Mouse (Mus musculus): ENCODE results near the gene Pomgnt1. TPM values are rescaled to one million over a fixed set of nuclear protein-coding genes. Genes with fewer than 3 reads are reported as not detected.
A peak's percentile ranks its signal among the peaks of the same experiment; 100 is the strongest.

Pomgnt1 gene
- polyA plus RNA-seq, 1 experiment from 2014 or later: 57.0 TPM

GRCm38 (mm10) chr4:116088510-116089249 lies 35.0 kb upstream of the Pomgnt1 start:
- WGBS: 91% methylated on average over 23 of the region's 23 CpGs
- Histone ChIP-seq H3K9ac (ENCODE audit: low read length) (no peak overlapping the region), H3K9me3 (ENCODE audit: control insufficient read depth, low read length) (no peaks in the 10 kb centered on the region), H3K27me3 (ENCODE audit: control insufficient read depth, insufficient read depth, low read length) (no peaks in the 10 kb centered on the region), H3K36me3 (ENCODE audit: control insufficient read depth, insufficient read depth, low read length) (peaks cover 20% of the 10 kb centered on the region), H3K4me2 (ENCODE audit: low read depth, severe bottlenecking) (no peak overlapping the region), H3K4me3 (ENCODE audit: low read depth, low read length) (no peak overlapping the region), H3K4me1 (ENCODE audit: control insufficient read depth, insufficient read depth, low read length) (no peaks in the 10 kb centered on the region), H3K27ac (replicated peaks; ENCODE audit: low read depth, low read length) (no peak overlapping the region)
- ATAC-seq (ENCODE audit: insufficient number of reproducible peaks, low FRiP score, low TSS enrichment, low read depth) (no peak), DNase-seq (ENCODE audit: low spot score) (no peak)

GRCm38 (mm10) chr4:116096291-116096690 lies 27.3 kb upstream of the Pomgnt1 start:
- WGBS: 89% methylated on average over 10 of the region's 10 CpGs
- Histone ChIP-seq H3K36me3 (ENCODE audit: control insufficient read depth, insufficient read depth, low read length) (peaks cover 46% of the 10 kb centered on the region), H3K27me3 (ENCODE audit: control insufficient read depth, insufficient read depth, low read length) (no peaks in the 10 kb centered on the region)

GRCm38 (mm10) chr4:116097211-116097610 lies 26.4 kb upstream of the Pomgnt1 start:
- ATAC-seq (ENCODE audit: insufficient number of reproducible peaks, low FRiP score, low TSS enrichment, low read depth) (no peak), DNase-seq (ENCODE audit: low spot score) (no peak)
- Histone ChIP-seq H3K4me2 (ENCODE audit: low read depth, severe bottlenecking) (no peak overlapping the region), H3K27ac (replicated peaks; ENCODE audit: low read depth, low read length) (no peak overlapping the region), H3K4me3 (ENCODE audit: low read depth, low read length) (no peak overlapping the region), H3K9ac (ENCODE audit: low read length) (no peak overlapping the region), H3K4me1 (ENCODE audit: control insufficient read depth, insufficient read depth, low read length) (no peaks in the 10 kb centered on the region), H3K27me3 (ENCODE audit: control insufficient read depth, insufficient read depth, low read length) (no peaks in the 10 kb centered on the region), H3K36me3 (ENCODE audit: control insufficient read depth, insufficient read depth, low read length) (peaks cover 50% of the 10 kb centered on the region), H3K9me3 (ENCODE audit: control insufficient read depth, low read length) (no peaks in the 10 kb centered on the region)
- 85% methylated on average over 8 of the region's 8 CpGs for WGBS

More at GRCm38 (mm10) chr4:116096291-116096690, 27.3 kb upstream of the Pomgnt1 start:
- no peak for ATAC-seq (ENCODE audit: insufficient number of reproducible peaks, low FRiP score, low TSS enrichment, low read depth)
- Histone ChIP-seq H3K4me2 (ENCODE audit: low read depth, severe bottlenecking) (no peak overlapping the region), H3K9ac (ENCODE audit: low read length) (no peak overlapping the region), H3K27ac (replicated peaks; ENCODE audit: low read depth, low read length) (no peak overlapping the region), H3K4me1 (ENCODE audit: control insufficient read depth, insufficient read depth, low read length) (no peaks in the 10 kb centered on the region), H3K9me3 (ENCODE audit: control insufficient read depth, low read length) (no peaks in the 10 kb centered on the region), H3K4me3 (ENCODE audit: low read depth, low read length) (no peak overlapping the region)
- DNase-seq (ENCODE audit: low spot score): no peak

GRCm38 (mm10) chr4:116100959-116101358 lies 22.7 kb upstream of the Pomgnt1 start:
- Histone ChIP-seq H3K9me3 (ENCODE audit: control insufficient read depth, low read length) (no peaks in the 10 kb centered on the region), H3K36me3 (ENCODE audit: control insufficient read depth, insufficient read depth, low read length) (peaks cover 42% of the 10 kb centered on the region), H3K4me2 (ENCODE audit: low read depth, severe bottlenecking) (no peak overlapping the region), H3K27ac (replicated peaks; ENCODE audit: low read depth, low read length) (no peak overlapping the region), H3K9ac (ENCODE audit: low read length) (no peak overlapping the region), H3K27me3 (ENCODE audit: control insufficient read depth, insufficient read depth, low read length) (no peaks in the 10 kb centered on the region), H3K4me1 (ENCODE audit: control insufficient read depth, insufficient read depth, low read length) (no peaks in the 10 kb centered on the region), H3K4me3 (ENCODE audit: low read depth, low read length) (no peak overlapping the region)
- no peak for ATAC-seq (ENCODE audit: insufficient number of reproducible peaks, low FRiP score, low TSS enrichment, low read depth)
- WGBS: 86% methylated on average over 7 of the region's 7 CpGs
- no peak for DNase-seq (ENCODE audit: low spot score)

GRCm38 (mm10) chr4:116105278-116105677 lies 18.4 kb upstream of the Pomgnt1 start:
- 97% methylated on average over 5 of the region's 5 CpGs for WGBS
- H3K27me3 ChIP-seq (ENCODE audit: control insufficient read depth, insufficient read depth, low read length): no peaks in the 10 kb centered on the region
- H3K4me3 ChIP-seq (ENCODE audit: low read depth, low read length): no peak overlapping the region
- H3K9me3 ChIP-seq (ENCODE audit: control insufficient read depth, low read length): no peaks in the 10 kb centered on the region
- H3K4me2 ChIP-seq (ENCODE audit: low read depth, severe bottlenecking): no peak overlapping the region
- H3K36me3 ChIP-seq (ENCODE audit: control insufficient read depth, insufficient read depth, low read length): peaks cover 15% of the 10 kb centered on the region; the same call in 1 of the 2 replicates
- no peak overlapping the region for H3K27ac ChIP-seq (replicated peaks; ENCODE audit: low read depth, low read length)
- no peak overlapping the region for H3K9ac ChIP-seq (ENCODE audit: low read length)
- DNase-seq (ENCODE audit: low spot score) (no peak), ATAC-seq (ENCODE audit: insufficient number of reproducible peaks, low FRiP score, low TSS enrichment, low read depth) (no peak)
- H3K4me1 ChIP-seq (ENCODE audit: control insufficient read depth, insufficient read depth, low read length): no peaks in the 10 kb centered on the region

GRCm38 (mm10) chr4:116110695-116111094 lies 12.9 kb upstream of the Pomgnt1 start:
- ATAC-seq (ENCODE audit: insufficient number of reproducible peaks, low FRiP score, low TSS enrichment, low read depth): no peak
- WGBS: 92% methylated on average over 6 of the region's 6 CpGs
- H3K4me1 ChIP-seq (ENCODE audit: control insufficient read depth, insufficient read depth, low read length): no peaks in the 10 kb centered on the region
- no peaks in the 10 kb centered on the region for H3K9me3 ChIP-seq (ENCODE audit: control insufficient read depth, low read length)
- H3K4me3 ChIP-seq (ENCODE audit: low read depth, low read length): no peak overlapping the region
- H3K27me3 ChIP-seq (ENCODE audit: control insufficient read depth, insufficient read depth, low read length): no peaks in the 10 kb centered on the region
- peaks cover 3% of the 10 kb centered on the region for H3K36me3 ChIP-seq (ENCODE audit: control insufficient read depth, insufficient read depth, low read length)
- no peak overlapping the region for H3K4me2 ChIP-seq (ENCODE audit: low read depth, severe bottlenecking)
- no peak overlapping the region for H3K9ac ChIP-seq (ENCODE audit: low read length)
- no peak overlapping the region for H3K27ac ChIP-seq (replicated peaks; ENCODE audit: low read depth, low read length)
- DNase-seq (ENCODE audit: low spot score): no peak

- Histone ChIP-seq H3K4me3 (ENCODE audit: low read depth, low read length) (no peak overlapping the region), H3K36me3 (ENCODE audit: control insufficient read depth, insufficient read depth, low read length) (peaks cover 3% of the 10 kb centered on the region), H3K9me3 (ENCODE audit: control insufficient read depth, low read length) (no peaks in the 10 kb centered on the region), H3K27ac (replicated peaks; ENCODE audit: low read depth, low read length) (no peak overlapping the region), H3K4me1 (ENCODE audit: control insufficient read depth, insufficient read depth, low read length) (no peaks in the 10 kb centered on the region), H3K27me3 (ENCODE audit: control insufficient read depth, insufficient read depth, low read length) (no peaks in the 10 kb centered on the region), H3K4me2 (ENCODE audit: low read depth, severe bottlenecking) (no peak overlapping the region), H3K9ac (ENCODE audit: low read length) (no peak overlapping the region)
- DNase-seq (ENCODE audit: low spot score): no peak
- WGBS: 90% methylated on average over 2 of the region's 2 CpGs
- ATAC-seq (ENCODE audit: insufficient number of reproducible peaks, low FRiP score, low TSS enrichment, low read depth): no peak
Observed at GRCm38 (mm10) chr4:116111486-116111885, 12.2 kb upstream of the Pomgnt1 start.

- ATAC-seq (ENCODE audit: insufficient number of reproducible peaks, low FRiP score, low TSS enrichment, low read depth): no peak
- peaks cover 3% of the 10 kb centered on the region; the same call in 1 of the 2 replicates for H3K36me3 ChIP-seq (ENCODE audit: control insufficient read depth, insufficient read depth, low read length)
- H3K9me3 ChIP-seq (ENCODE audit: control insufficient read depth, low read length): no peaks in the 10 kb centered on the region
- no peak overlapping the region for H3K27ac ChIP-seq (replicated peaks; ENCODE audit: low read depth, low read length)
- DNase-seq (ENCODE audit: low spot score): no peak
- H3K4me1 ChIP-seq (ENCODE audit: control insufficient read depth, insufficient read depth, low read length): peaks cover 8% of the 10 kb centered on the region; the same call in 1 of the 2 replicates
- peak overlapping the region; percentile 34 for H3K9ac ChIP-seq (ENCODE audit: low read length)
- WGBS: 0% methylated on average over 1 of the region's 1 CpGs
- peak overlapping the region; percentile 62 for H3K4me2 ChIP-seq (ENCODE audit: low read depth, severe bottlenecking)
- no peaks in the 10 kb centered on the region for H3K27me3 ChIP-seq (ENCODE audit: control insufficient read depth, insufficient read depth, low read length)
- H3K4me3 ChIP-seq (ENCODE audit: low read depth, low read length): peak overlapping the region; percentile 46
Observed at GRCm38 (mm10) chr4:116122762-116123161, 878 bp upstream of the Pomgnt1 start.
